Mouse (Mus musculus): Measurements from ENCODE around the gene Gabra1. TPM values are rescaled to one million over a fixed set of nuclear protein-coding genes. Genes with fewer than 3 reads are reported as not detected.

Gabra1 gene
- 1.3 and 2.7 TPM in 2 replicates for polyA plus RNA-seq (2012; rRNA removed)

GRCm38 (mm10) chr11:42182825-42183152, at the start of gene Gabra1:
Gene Gabra1 (minus strand): TSS chr11:42182930.

Other genes with a start within 250 kb of the Gabra1 start
- 10.9 and 13.2 TPM in 2 replicates for gene Gabrg2, start 182.1 kb downstream of the Gabra1 start, polyA plus RNA-seq (2012; rRNA removed)
- gene Gabra6, start 138.1 kb upstream of the Gabra1 start, polyA plus RNA-seq (2012; rRNA removed): not detected in 2 replicates
- gene Gabrb2, start 236.8 kb upstream of the Gabra1 start, polyA plus RNA-seq (2012; rRNA removed): 3.3 and 4.1 TPM in 2 replicates

Measured in central nervous system, embryonic 11.5 days (tissue).